Mouse (Mus musculus) CH12.LX (cell line): ENCODE data around the gene Rnf145. TPM values are rescaled to one million over a fixed set of nuclear protein-coding genes. Genes with fewer than 3 reads are reported as not detected.

Experiments
- DNase-seq: peaks from one replicate; pipeline ENCODE4 v3.0.0-alpha.2; 2013; ENCODE audit errors: extremely low read depth
- H3K27ac ChIP-seq: 2 replicates; pipeline ENCODE4 v1.5.1; 2012; ENCODE audit warnings: low read depth, mild to moderate bottlenecking, control low read depth, moderate library complexity; ENCODE audit not compliant: insufficient read depth
- H3K27me3 ChIP-seq: replicated peaks from 2 replicates; pipeline ENCODE3; 2012; ENCODE audit warnings: inconsistent platforms
- H3K36me3 ChIP-seq, 2 experiments: replicated peaks in 1 of 2; 2 replicates each; pipeline versions ENCODE3 to v1.6.1; 2012; ENCODE audit warnings: inconsistent platforms in 1 of 2, low read length in 1 of 2, mild to moderate bottlenecking in 1 of 2, mixed read lengths in 1 of 2, moderate library complexity in 1 of 2; ENCODE audit not compliant: control insufficient read depth in 1 of 2, insufficient read depth in 1 of 2
- H3K4me1 ChIP-seq, 2 experiments: 2 replicates each; pipeline ENCODE4 v1.6.1; 2012; ENCODE audit warnings: inconsistent platforms in 1 of 2, moderate library complexity in 1 of 2; ENCODE audit not compliant: insufficient read depth in 2 of 2, control insufficient read depth in 1 of 2
- H3K4me2 ChIP-seq: 2 replicates; pipeline ENCODE4 v1.6.1; 2012; ENCODE audit warnings: low read depth, mild to moderate bottlenecking, control low read depth; ENCODE audit not compliant: poor library complexity, insufficient read depth, severe bottlenecking
- H3K4me3 ChIP-seq, 3 experiments: fragments of 150-350 bp in 1 of 3; sonication (generic) in 1 of 3; replicated peaks in 1 of 3; 2 replicates each; pipeline versions ENCODE3 to v1.5.1; 2011 to 2012; ENCODE audit warnings: low read depth in 2 of 3, low read length in 2 of 3, mild to moderate bottlenecking in 2 of 3, moderate library complexity in 2 of 3, control low read depth in 1 of 3, improper control_type of control experiment in 1 of 3, inconsistent platforms in 1 of 3, mixed read lengths in 1 of 3; ENCODE audit not compliant: poor library complexity in 1 of 3
- H3K79me2 ChIP-seq: replicated peaks from 2 replicates; pipeline ENCODE4 v1.6.1; 2012; ENCODE audit warnings: mild to moderate bottlenecking, moderate library complexity; ENCODE audit not compliant: control insufficient read depth, poor library complexity, insufficient read depth, severe bottlenecking; ENCODE audit errors: extremely low read depth
- H3K9ac ChIP-seq: 2 replicates; pipeline ENCODE4 v1.6.1; 2012; ENCODE audit warnings: low read depth, mild to moderate bottlenecking, control low read depth, moderate library complexity; ENCODE audit not compliant: insufficient read depth
- H3K9me3 ChIP-seq: replicated peaks from 2 replicates; pipeline ENCODE3; 2012; ENCODE audit warnings: low read length, inconsistent platforms, mixed read lengths
- CHD2 ChIP-seq: IDR thresholded peaks from 2 replicates; pipeline ENCODE4 v1.6.1; 2011; ENCODE audit warnings: low read length, improper control_type of control experiment
- ELF1 ChIP-seq: IDR thresholded peaks from 2 replicates; pipeline ENCODE4 v1.6.1; 2014; ENCODE audit warnings: low read depth, mild to moderate bottlenecking, inconsistent platforms, low read length, improper control_type of control experiment
- ETS1 ChIP-seq: conservative IDR thresholded peaks from 2 replicates; pipeline ENCODE4 v1.6.1; 2012; ENCODE audit warnings: low read depth, mild to moderate bottlenecking, inconsistent platforms, low read length, improper control_type of control experiment, moderate library complexity
- HCFC1 ChIP-seq: IDR thresholded peaks from 2 replicates; pipeline ENCODE4 v1.6.1; 2012; ENCODE audit warnings: low read depth, mild to moderate bottlenecking, inconsistent platforms, low read length, improper control_type of control experiment
- JUN ChIP-seq: IDR thresholded peaks from 2 replicates; pipeline ENCODE4 v1.6.1; 2011; ENCODE audit warnings: low read depth, mild to moderate bottlenecking, low read length, improper control_type of control experiment, moderate library complexity; ENCODE audit not compliant: insufficient read depth
- KAT2A ChIP-seq: IDR thresholded peaks from 2 replicates; pipeline ENCODE4 v1.6.1; 2012; ENCODE audit warnings: low read length, improper control_type of control experiment, inconsistent platforms; ENCODE audit not compliant: insufficient replicate concordance
- MAFK ChIP-seq: IDR thresholded peaks from 2 replicates; pipeline ENCODE4 v1.6.1; 2011; ENCODE audit warnings: low read length, improper control_type of control experiment; ENCODE audit not compliant: insufficient replicate concordance
- MAX ChIP-seq: IDR thresholded peaks from 2 replicates; pipeline ENCODE4 v1.6.1; 2011; ENCODE audit warnings: low read length, improper control_type of control experiment
- MAZ ChIP-seq: IDR thresholded peaks from 2 replicates; pipeline ENCODE4 v1.6.1; 2012; ENCODE audit warnings: low read depth, mild to moderate bottlenecking, inconsistent platforms, low read length, improper control_type of control experiment, moderate library complexity
- MEF2A ChIP-seq: IDR thresholded peaks from 2 replicates; pipeline ENCODE4 v1.6.1; 2014; ENCODE audit warnings: low read depth, mild to moderate bottlenecking, inconsistent platforms, low read length, improper control_type of control experiment, borderline replicate concordance
- MYC ChIP-seq: IDR thresholded peaks from 2 replicates; pipeline ENCODE4 v1.6.1; 2011; ENCODE audit warnings: low read depth, mild to moderate bottlenecking, improper control_type of control experiment, low read length
- NRF1 ChIP-seq: IDR thresholded peaks from 2 replicates; pipeline ENCODE4 v1.6.1; 2014; ENCODE audit warnings: low read depth, mild to moderate bottlenecking, inconsistent platforms, low read length, improper control_type of control experiment, moderate library complexity
- PAX5 ChIP-seq: IDR thresholded peaks from 2 replicates; pipeline ENCODE4 v1.6.1; 2012; ENCODE audit warnings: low read length, inconsistent platforms, mixed read lengths
- POLR2AphosphoS2 ChIP-seq: IDR thresholded peaks from 2 replicates; pipeline ENCODE4 v1.6.1; 2011; ENCODE audit warnings: low read depth, low read length, improper control_type of control experiment
- RAD21 ChIP-seq: IDR thresholded peaks from 2 replicates; pipeline ENCODE4 v1.6.1; 2011; ENCODE audit warnings: low read depth, mild to moderate bottlenecking, low read length, improper control_type of control experiment, moderate library complexity
- SIN3A ChIP-seq: IDR thresholded peaks from 2 replicates; pipeline ENCODE4 v1.6.1; 2012; ENCODE audit warnings: low read length, improper control_type of control experiment, inconsistent platforms
- TBP ChIP-seq: conservative IDR thresholded peaks from 2 replicates; pipeline ENCODE4 v1.6.1; 2011; ENCODE audit warnings: low read depth, low read length, improper control_type of control experiment
- USF1 ChIP-seq: IDR thresholded peaks from 2 replicates; pipeline ENCODE4 v1.6.1; 2014; ENCODE audit warnings: low read depth, mild to moderate bottlenecking, inconsistent platforms, low read length, improper control_type of control experiment
- ZKSCAN1 ChIP-seq: IDR thresholded peaks from 2 replicates; pipeline ENCODE4 v1.6.1; 2012; ENCODE audit warnings: low read depth, inconsistent platforms, low read length, improper control_type of control experiment, borderline replicate concordance
- ZNF384 ChIP-seq: IDR thresholded peaks from 2 replicates; pipeline ENCODE4 v1.6.1; 2012; ENCODE audit warnings: low read depth, low read length, improper control_type of control experiment, inconsistent platforms
- dilution Hi-C: fragments of 300-500 bp; cut with MboI; formaldehyde crosslinking; loops from 2 replicates; pipeline ENCODE4 v1.14.3; 2020; ENCODE audit warnings: low sequenced_read_pairs; ENCODE audit not compliant: extremely low pct_unique_long_range_greater_than_20kb, extremely low pct_ligation_motif_present
- in situ Hi-C: fragments of 300-500 bp; cut with MboI; formaldehyde crosslinking; loops from 3 replicates; pipeline ENCODE4 v1.14.3; 2019; ENCODE audit warnings: low sequenced_read_pairs, low pct_ligation_motif_present, low pct_unique_long_range_greater_than_20kb, mixed read lengths
- polyA plus RNA-seq: library from polyadenylated mRNA; unstranded; fragments of >175 nt; gene quantifications from 2 replicates; pipeline ENCODE4 v1.2.1, GENCODE M21; 2012; ENCODE audit warnings: low read depth; ENCODE audit not compliant: insufficient read length
- total RNA-seq, 2 experiments: library from RNA; depleted of rRNA; stranded (reverse); fragments of 300-350 nt in 1 of 2; fragments of >200 nt in 1 of 2; gene quantifications; 2 replicates each; pipeline ENCODE4 v1.2.3; 2012 to 2014

The Rnf145 gene
- total and polyA plus RNA-seq, 3 experiments = 44.3 to 60.5 (median 44.5) TPM

- peaks cover 0 to 31% of the 10 kb centered on the region in 2 experiments; a peak in 2 of 4 replicates for H3K4me1 ChIP-seq
- no peak overlapping the region for H3K4me3 ChIP-seq
- H3K4me2 ChIP-seq = no peak overlapping the region
- H3K9me3 ChIP-seq = no peaks in the 10 kb centered on the region
- no peak overlapping the region for H3K9ac ChIP-seq
- in situ Hi-C loops = no loop called here
- TF ChIP-seq MEF2A = no peak
- 0 out of 2 replicates have a peak, but pooled peaks have one; percentile 31 for TF ChIP-seq POLR2AphosphoS2
- H3K27me3 ChIP-seq = no peaks in the 10 kb centered on the region
- peaks cover 66 to 94% of the 10 kb centered on the region in 2 experiments for H3K36me3 ChIP-seq
- dilution Hi-C loops = no loop called here
- H3K27ac ChIP-seq = no peak overlapping the region
- 0 out of 2 replicates have a peak, but pooled peaks cover 2% of the 10 kb centered on the region for H3K79me2 ChIP-seq
- DNase-seq = no peak
These were observed 24.8 kb downstream of the Rnf145 start for GRCm38 (mm10) chr11:44543593-44543992.

GRCm38 (mm10) chr11:44543996-44544395 lies 25.2 kb downstream of the Rnf145 start:
- Histone ChIP-seq H3K79me2 (0 out of 2 replicates have a peak, but pooled peaks cover 2% of the 10 kb centered on the region), H3K27ac (no peak overlapping the region), H3K9ac (no peak overlapping the region), H3K4me2 (no peak overlapping the region), H3K36me3 (peaks cover 66 to 94% of the 10 kb centered on the region in 2 experiments), H3K4me1 (peaks cover 0 to 27% of the 10 kb centered on the region in 2 experiments; a peak in 2 of 4 replicates), H3K9me3 (no peaks in the 10 kb centered on the region), H3K4me3 (no peak overlapping the region), H3K27me3 (no peaks in the 10 kb centered on the region)
- TF ChIP-seq SIN3A (no peak), ELF1 (no peak), CHD2 (no peak), MAX (no peak), ZNF384 (no peak)
- in situ Hi-C loops = no loop called here
- DNase-seq = no peak
- dilution Hi-C loops = no loop called here

- DNase-seq = no peak
- H3K9ac ChIP-seq = no peak overlapping the region
- 0 out of 2 replicates have a peak, but pooled peaks cover 2% of the 10 kb centered on the region for H3K79me2 ChIP-seq
- no peak overlapping the region for H3K4me3 ChIP-seq
- in situ Hi-C loops (no loop called here), dilution Hi-C loops (no loop called here)
- H3K4me2 ChIP-seq = no peak overlapping the region
- H3K9me3 ChIP-seq = no peaks in the 10 kb centered on the region
- peaks cover 67 to 94% of the 10 kb centered on the region in 2 experiments for H3K36me3 ChIP-seq
- H3K27me3 ChIP-seq = no peaks in the 10 kb centered on the region
- no peak overlapping the region for H3K27ac ChIP-seq
- no peak for TF ChIP-seq KAT2A
- no peak for TF ChIP-seq RAD21
- TF ChIP-seq ZKSCAN1 = no peak
- TF ChIP-seq TBP = no peak
- no peak for TF ChIP-seq USF1
- TF ChIP-seq PAX5 = no peak
- no peak for TF ChIP-seq MEF2A
- no peak for TF ChIP-seq MAFK
- no peak for TF ChIP-seq MAZ
- no peak for TF ChIP-seq MYC
- no peak for TF ChIP-seq NRF1
- TF ChIP-seq MAX = no peak
- TF ChIP-seq ETS1 = no peak
- TF ChIP-seq JUN = no peak
- TF ChIP-seq HCFC1 = no peak
- H3K4me1 ChIP-seq = peaks cover 0 to 25% of the 10 kb centered on the region in 2 experiments; a peak in 2 of 4 replicates
These were observed 26.4 kb downstream of the Rnf145 start for GRCm38 (mm10) chr11:44545181-44545580.
